Mouse (Mus musculus): ENCODE measurements around the gene Nxpe5.
"Not testable (repeated sequence)": the region's sequence is repeated elsewhere in the genome, so short reads cannot be mapped to it uniquely, and the experiment has no call there.

Gene Nxpe5

GRCm38 (mm10) chr5:138225700-138226099 lies at the start of gene Nxpe5:
Gene Nxpe5, plus strand, starts transcription at chr5:138225898.
- ChIA-PET CTCF (interaction anchor here in 2 of 4 experiments (0.6 to 0.8 kb wide), 2 partner anchors 25 to 50 kb away, joined by 3 read pairs; no protein-coding TSS in a partner anchor), POLR2A (no interaction called here)

GRCm38 (mm10) chr5:138186950-138187638 lies 38.6 kb upstream of the Nxpe5 start, which contains the start of the genes Taf6 and Cnpy4:
Gene Taf6, minus strand, starts transcription at chr5:138187451.
Gene Cnpy4, plus strand, starts transcription at chr5:138187485.
- ChIA-PET CTCF (interaction anchor here (0.5 to 1.0 kb wide), 8 partner anchors 12 to 900 kb away, joined by 3 to 8 read pairs (median 3); partner anchors contain the start of gene Ache (in 1 of the 4)), POLR2A (interaction anchor here (0.6 to 12.3 kb wide), 40 partner anchors 8 to 980 kb away, joined by 3 to 288 read pairs (median 4); partner anchors contain the start of genes Cops6 (in 3 of the 4), Mcm7 (in 3 of the 4), Zfp113 (in 3 of the 4) and Ap4m1 (in 2 of the 4))

- ChIA-PET POLR2A (interaction anchor here (0.6 to 12.3 kb wide), 38 partner anchors 8 to 979 kb away, joined by 3 to 288 read pairs (median 4); partner anchors contain the start of genes Cops6 (in 3 of the 4), Mcm7 (in 3 of the 4), Zfp113 (in 3 of the 4) and Ap4m1 (in 2 of the 4)), CTCF (interaction anchor here in 3 of 4 experiments (0.5 to 1.0 kb wide), 6 partner anchors 11 to 901 kb away, joined by 3 to 8 read pairs (median 3); partner anchors contain the start of gene Ache (in 1 of the 3))
These were observed 37.9 kb upstream of the Nxpe5 start for GRCm38 (mm10) chr5:138187661-138188306.

GRCm38 (mm10) chr5:138193771-138194727 lies 31.6 kb upstream of the Nxpe5 start, which contains the start of gene Mblac1:
Gene Mblac1, plus strand, starts transcription at chr5:138194314.
- POLR2A ChIA-PET, result interaction anchor here in 3 of 4 experiments (0.6 to 2.9 kb wide), 28 partner anchors 8 to 459 kb away, joined by 3 to 14 read pairs (median 5); partner anchors contain the start of genes Cops6 (in 2 of the 3), Zfp113 (in 2 of the 3), Zkscan1 (in 2 of the 3) and Lamtor4 (in 1 of the 3)
- CTCF ChIA-PET, result no interaction called here

GRCm38 (mm10) chr5:138194755-138195345 lies 30.8 kb upstream of the Nxpe5 start:
- POLR2A ChIA-PET, result interaction anchor here in 2 of 4 experiments (0.6 to 2.6 kb wide), 19 partner anchors 8 to 1092 kb away, joined by 3 to 14 read pairs (median 5); partner anchors contain the start of genes Cops6 (in 2 of the 2), Cnpy4 (in 1 of the 2), Mcm7 (in 1 of the 2) and Taf6 (in 1 of the 2)

GRCm38 (mm10) chr5:138195463-138195862 lies 30.2 kb upstream of the Nxpe5 start:
- POLR2A ChIA-PET, result interaction anchor here in 2 of 4 experiments (0.6 to 2.6 kb wide), 15 partner anchors 8 to 1093 kb away, joined by 3 to 12 read pairs (median 5); partner anchors contain the start of genes Cops6 (in 2 of the 2), Cnpy4 (in 1 of the 2), Mcm7 (in 1 of the 2) and Taf6 (in 1 of the 2)
- CTCF ChIA-PET, result no interaction called here

More at GRCm38 (mm10) chr5:138194755-138195345, 30.8 kb upstream of the Nxpe5 start:
- CTCF ChIA-PET, result no interaction called here

- CTCF ChIA-PET, result interaction anchor here in 2 of 4 experiments (0.6 to 1.6 kb wide), 11 partner anchors 8 to 1610 kb away, joined by 3 to 8 read pairs (median 4); partner anchors contain the start of genes Cnpy4 (in 1 of the 2) and Taf6 (in 1 of the 2)
- POLR2A ChIA-PET, result interaction anchor here in 2 of 4 experiments (0.6 to 0.9 kb wide), 3 partner anchors 81 to 1514 kb away, joined by 3 to 6 read pairs (median 3); no protein-coding TSS in a partner anchor
These were observed 26.1 kb upstream of the Nxpe5 start for GRCm38 (mm10) chr5:138199576-138199975.

- POLR2A ChIA-PET, result interaction anchor here in 1 of 4 experiments (1.5 kb wide), 1 partner anchor 32 kb away, joined by 3 read pairs; no protein-coding TSS in a partner anchor
These were observed 23.6 kb upstream of the Nxpe5 start for GRCm38 (mm10) chr5:138202086-138202485.

GRCm38 (mm10) chr5:138207253-138207652 lies 18.4 kb upstream of the Nxpe5 start:
- CTCF ChIA-PET, result interaction anchor here in 2 of 4 experiments (0.6 to 1.2 kb wide), 2 partner anchors 23 to 76 kb away, joined by 3 read pairs; no protein-coding TSS in a partner anchor
- POLR2A ChIA-PET, result interaction anchor here in 1 of 4 experiments (0.6 kb wide), 1 partner anchor 14 kb away, joined by 3 read pairs; no protein-coding TSS in a partner anchor

More at GRCm38 (mm10) chr5:138202086-138202485, 23.6 kb upstream of the Nxpe5 start:
- CTCF ChIA-PET, result no interaction called here

- CTCF ChIA-PET, result interaction anchor here in 3 of 4 experiments (0.6 to 1.2 kb wide), 4 partner anchors 20 to 511 kb away, joined by 3 read pairs; no protein-coding TSS in a partner anchor
- POLR2A ChIA-PET, result no interaction called here
These were observed 17.8 kb upstream of the Nxpe5 start for GRCm38 (mm10) chr5:138207873-138208272.

GRCm38 (mm10) chr5:138216632-138217031 lies 9.1 kb upstream of the Nxpe5 start:
- POLR2A ChIA-PET, result not testable (repeated sequence)
- CTCF ChIA-PET, result interaction anchor here in 2 of 4 experiments (0.6 kb wide), 2 partner anchors 430 to 622 kb away, joined by 3 to 4 read pairs; no protein-coding TSS in a partner anchor

- CTCF ChIA-PET, result interaction anchor here in 2 of 4 experiments (2.8 to 3.3 kb wide), 2 partner anchors 10 to 11 kb away, joined by 15 to 16 read pairs; no protein-coding TSS in a partner anchor
- POLR2A ChIA-PET, result interaction anchor here in 3 of 4 experiments (0.6 to 1.7 kb wide), 4 partner anchors 10 to 106 kb away, joined by 3 to 8 read pairs (median 6); no protein-coding TSS in a partner anchor
These were observed 5.8 kb upstream of the Nxpe5 start for GRCm38 (mm10) chr5:138219864-138220263.

- ChIA-PET POLR2A (interaction anchor here in 1 of 4 experiments (1.1 kb wide), 1 partner anchor 15 kb away, joined by 3 read pairs; no protein-coding TSS in a partner anchor), CTCF (interaction anchor here (0.6 to 3.3 kb wide), 22 partner anchors 8 to 525 kb away, joined by 3 to 16 read pairs (median 4); partner anchors contain the start of genes Lamtor4 (in 1 of the 4), Zfp113 (in 1 of the 4) and Zfp68 (in 1 of the 4))
These were observed 3.6 kb upstream of the Nxpe5 start for GRCm38 (mm10) chr5:138222111-138222510.

- ChIA-PET CTCF (interaction anchor here (0.6 to 3.3 kb wide), 6 partner anchors 7 to 435 kb away, joined by 3 to 15 read pairs (median 4); partner anchors contain the start of gene Zfp113 (in 1 of the 4)), POLR2A (interaction anchor here in 1 of 4 experiments (0.6 to 0.7 kb wide), 2 partner anchors 29 to 122 kb away, joined by 3 read pairs; no protein-coding TSS in a partner anchor)
These were observed 2.4 kb upstream of the Nxpe5 start for GRCm38 (mm10) chr5:138223287-138223686.

GRCm38 (mm10) chr5:138226491-138226890 lies 793 bp downstream of the Nxpe5 start:
- POLR2A ChIA-PET, result no interaction called here
- CTCF ChIA-PET, result interaction anchor here in 1 of 4 experiments (0.6 kb wide), 1 partner anchor 49 kb away, joined by 3 read pairs; no protein-coding TSS in a partner anchor

- CTCF ChIA-PET, result interaction anchor here in 3 of 4 experiments (0.7 to 1.2 kb wide), 7 partner anchors 10 to 430 kb away, joined by 3 to 4 read pairs (median 3); partner anchors contain the start of gene Zfp113 (in 1 of the 3)
- POLR2A ChIA-PET, result interaction anchor here in 1 of 4 experiments (0.8 to 1.2 kb wide), 4 partner anchors 33 to 395 kb away, joined by 3 to 4 read pairs (median 4); partner anchors contain the start of genes A430033K04Rik, Cops6 and Mblac1
These were observed 1.7 kb downstream of the Nxpe5 start for GRCm38 (mm10) chr5:138227367-138227766.

Measured in embryonic stem cell, embryonic (primary cell).